Mouse (Mus musculus) MEL (cell line): ENCODE data around the gene Syt16. TPM values are rescaled to one million over a fixed set of nuclear protein-coding genes. Genes with fewer than 3 reads are reported as not detected.

Experiments used
- DNase-seq: peaks from one replicate; pipeline ENCODE4 v3.0.0; 2011; ENCODE audit warnings: low read depth, low spot score
- H3K27ac ChIP-seq: 2 replicates; pipeline ENCODE4 v1.5.1; 2012; ENCODE audit warnings: low read depth, mild to moderate bottlenecking, control low read depth, low read length, moderate library complexity; ENCODE audit not compliant: control insufficient read depth
- H3K27me3 ChIP-seq, 2 experiments: fragments of 150-350 bp in 1 of 2; sonication (generic) in 1 of 2; 2 replicates each; pipeline ENCODE4 v1.6.1; 2012; ENCODE audit warnings: low read length in 2 of 2, mild to moderate bottlenecking in 2 of 2, improper control_type of control experiment in 1 of 2, moderate library complexity in 1 of 2; ENCODE audit not compliant: insufficient read depth in 2 of 2, control insufficient read depth in 1 of 2
- H3K36me3 ChIP-seq, 2 experiments: 2 replicates each; pipeline ENCODE4 v1.6.1; 2012 to 2014; ENCODE audit warnings: low read length in 2 of 2, improper control_type of control experiment in 1 of 2, inconsistent platforms in 1 of 2, mild to moderate bottlenecking in 1 of 2; ENCODE audit not compliant: insufficient read depth in 2 of 2, control insufficient read depth in 1 of 2
- H3K4me1 ChIP-seq, 2 experiments: fragments of 150-350 bp in 1 of 2; sonication (generic) in 1 of 2; 2 replicates each; pipeline ENCODE4 v1.6.1; 2012; ENCODE audit warnings: low read length in 2 of 2, improper control_type of control experiment in 1 of 2, mild to moderate bottlenecking in 1 of 2; ENCODE audit not compliant: insufficient read depth in 2 of 2, control insufficient read depth in 1 of 2
- H3K4me3 ChIP-seq, 2 experiments: fragments of 150-350 bp in 1 of 2; sonication (generic) in 1 of 2; 2 replicates each; pipeline ENCODE4 v1.5.1; 2012; ENCODE audit warnings: low read depth in 2 of 2, low read length in 2 of 2, mild to moderate bottlenecking in 2 of 2, moderate library complexity in 2 of 2, control low read depth in 1 of 2, improper control_type of control experiment in 1 of 2; ENCODE audit not compliant: control insufficient read depth in 1 of 2, insufficient read depth in 1 of 2
- H3K79me2 ChIP-seq: 2 replicates; pipeline ENCODE4 v1.6.1; 2012; ENCODE audit warnings: mild to moderate bottlenecking, low read length, moderate library complexity; ENCODE audit not compliant: control insufficient read depth, poor library complexity, insufficient read depth
- H3K9ac ChIP-seq: 2 replicates; pipeline ENCODE4 v1.6.1; 2012; ENCODE audit warnings: low read depth, mild to moderate bottlenecking, control low read depth, low read length, moderate library complexity; ENCODE audit not compliant: control insufficient read depth, poor library complexity, severe bottlenecking
- H3K9me3 ChIP-seq: fragments of 150-350 bp; sonication (generic); replicated peaks from 2 replicates; pipeline ENCODE4 v1.6.1; 2012; ENCODE audit warnings: mild to moderate bottlenecking, low read length, improper control_type of control experiment, moderate library complexity; ENCODE audit not compliant: insufficient read depth
- CHD1 ChIP-seq: IDR thresholded peaks from 2 replicates; pipeline ENCODE4 v1.6.1; 2012; ENCODE audit warnings: low read depth, mild to moderate bottlenecking, inconsistent platforms, low read length, improper control_type of control experiment
- E2F4 ChIP-seq: IDR thresholded peaks from 2 replicates; pipeline ENCODE4 v1.6.1; 2011; ENCODE audit warnings: low read depth, low read length, improper control_type of control experiment, borderline replicate concordance
- ELF1 ChIP-seq: IDR thresholded peaks from 2 replicates; pipeline ENCODE4 v1.6.1; 2014; ENCODE audit warnings: low read depth, mild to moderate bottlenecking, inconsistent platforms, low read length, improper control_type of control experiment, moderate library complexity
- EP300 ChIP-seq, 2 experiments: IDR thresholded peaks; 2 replicates each; pipeline ENCODE4 v1.6.1; 2011; ENCODE audit warnings: improper control_type of control experiment in 2 of 2, low read length in 2 of 2, low read depth in 1 of 2, mild to moderate bottlenecking in 1 of 2
- ETS1 ChIP-seq: IDR thresholded peaks from 2 replicates; pipeline ENCODE4 v1.6.1; 2012; ENCODE audit warnings: low read depth, mild to moderate bottlenecking, inconsistent platforms, low read length, improper control_type of control experiment, moderate library complexity
- GABPA ChIP-seq: IDR thresholded peaks from 2 replicates; pipeline ENCODE4 v1.6.1; 2012; ENCODE audit warnings: low read depth, mild to moderate bottlenecking, inconsistent platforms, low read length, improper control_type of control experiment, moderate library complexity
- JUND ChIP-seq: IDR thresholded peaks from 2 replicates; pipeline ENCODE4 v1.6.1; 2011; ENCODE audit warnings: low read depth, mild to moderate bottlenecking, improper control_type of control experiment, low read length
- KAT2A ChIP-seq: conservative IDR thresholded peaks from 2 replicates; pipeline ENCODE4 v1.6.1; 2012; ENCODE audit warnings: low read depth, low read length, improper control_type of control experiment, inconsistent platforms
- MAFK ChIP-seq: IDR thresholded peaks from 2 replicates; pipeline ENCODE4 v1.6.1; 2011; ENCODE audit warnings: low read depth, mild to moderate bottlenecking, low read length, improper control_type of control experiment, borderline replicate concordance
- MAX ChIP-seq: IDR thresholded peaks from 2 replicates; pipeline ENCODE4 v1.6.1; 2011; ENCODE audit warnings: low read length, improper control_type of control experiment
- MEF2A ChIP-seq: IDR thresholded peaks from 2 replicates; pipeline ENCODE4 v1.6.1; 2014; ENCODE audit warnings: low read depth, mild to moderate bottlenecking, inconsistent platforms, low read length, improper control_type of control experiment; ENCODE audit not compliant: poor library complexity, insufficient replicate concordance, severe bottlenecking; ENCODE audit errors: extremely low read depth
- MXI1 ChIP-seq: IDR thresholded peaks from 2 replicates; pipeline ENCODE4 v1.6.1; 2011; ENCODE audit warnings: mild to moderate bottlenecking, low read depth, low read length, improper control_type of control experiment
- MYC ChIP-seq: IDR thresholded peaks from 2 replicates; pipeline ENCODE4 v1.6.1; 2011; ENCODE audit warnings: low read depth, mild to moderate bottlenecking, low read length, improper control_type of control experiment, moderate library complexity
- NRF1 ChIP-seq: IDR thresholded peaks from 2 replicates; pipeline ENCODE4 v1.6.1; 2014; ENCODE audit warnings: low read depth, mild to moderate bottlenecking, inconsistent platforms, low read length, improper control_type of control experiment, moderate library complexity; ENCODE audit not compliant: poor library complexity, insufficient read depth, severe bottlenecking
- POLR2AphosphoS5 ChIP-seq: IDR thresholded peaks from 2 replicates; pipeline ENCODE4 v1.6.1; 2012; ENCODE audit warnings: low read depth, borderline replicate concordance, mild to moderate bottlenecking, inconsistent platforms, low read length, moderate library complexity, mixed read lengths
- SIN3A ChIP-seq: IDR thresholded peaks from 2 replicates; pipeline ENCODE4 v1.6.1; 2012; ENCODE audit warnings: low read length, improper control_type of control experiment, inconsistent platforms
- TCF12 ChIP-seq: IDR thresholded peaks from 2 replicates; pipeline ENCODE4 v1.6.1; 2014; ENCODE audit warnings: low read depth, mild to moderate bottlenecking, inconsistent platforms, low read length, improper control_type of control experiment, moderate library complexity
- UBTF ChIP-seq: IDR thresholded peaks from 2 replicates; pipeline ENCODE4 v1.6.1; 2012; ENCODE audit warnings: low read depth, mild to moderate bottlenecking, inconsistent platforms, low read length, improper control_type of control experiment, moderate library complexity, borderline replicate concordance; ENCODE audit not compliant: insufficient read depth
- USF1 ChIP-seq: IDR thresholded peaks from 2 replicates; pipeline ENCODE4 v1.6.1; 2014; ENCODE audit warnings: low read depth, mild to moderate bottlenecking, inconsistent platforms, low read length, improper control_type of control experiment, moderate library complexity
- ZKSCAN1 ChIP-seq: IDR thresholded peaks from 2 replicates; pipeline ENCODE4 v1.6.1; 2012; ENCODE audit warnings: low read depth, mild to moderate bottlenecking, inconsistent platforms, low read length, improper control_type of control experiment, moderate library complexity
- polyA plus RNA-seq, 2 experiments: library from polyadenylated mRNA; stranded (reverse) in 1 of 2; unstranded in 1 of 2; fragments of >175 nt in 1 of 2; fragments of >200 nt in 1 of 2; gene quantifications; 2 replicates each; pipeline versions ENCODE4 v1.2.1 to v1.2.4; 2012; ENCODE audit warnings: low replicate concordance in 2 of 2, low read depth in 1 of 2; ENCODE audit not compliant: insufficient read length in 2 of 2, insufficient read depth in 1 of 2, missing spikeins in 1 of 2
- total RNA-seq: library from RNA; depleted of rRNA; stranded (reverse); fragments of 300-350 nt; gene quantifications from 2 replicates; pipeline ENCODE4 v1.2.3, GENCODE M21; 2012

Syt16 gene
- total and polyA plus RNA-seq, 3 experiments, result 0.07 TPM; not detected in 2

GRCm38 (mm10) chr12:74068912-74069311 is 71.5 kb downstream of the Syt16 start:
- no peaks in the 10 kb centered on the region for H3K79me2 ChIP-seq

GRCm38 (mm10) chr12:74075590-74075989 is 78.1 kb downstream of the Syt16 start:
- Histone ChIP-seq H3K27ac (no peak overlapping the region), H3K36me3 (no peaks in the 10 kb centered on the region), H3K9me3 (no peaks in the 10 kb centered on the region), H3K4me1 (no peaks in the 10 kb centered on the region), H3K9ac (no peak overlapping the region), H3K4me3 (no peak overlapping the region), H3K27me3 (no peaks in the 10 kb centered on the region), H3K79me2 (no peaks in the 10 kb centered on the region)
- no peak for DNase-seq
- no peak for TF ChIP-seq POLR2AphosphoS5

More at GRCm38 (mm10) chr12:74068912-74069311, 71.5 kb downstream of the Syt16 start:
- H3K27me3 ChIP-seq, result no peaks in the 10 kb centered on the region
- TF ChIP-seq ZKSCAN1 (no peak), MEF2A (no peak), ELF1 (no peak), E2F4 (no peak), NRF1 (no peak)
- DNase-seq, result no peak
- no peaks in the 10 kb centered on the region for H3K36me3 ChIP-seq
- H3K9ac ChIP-seq, result no peak overlapping the region
- no peaks in the 10 kb centered on the region for H3K4me1 ChIP-seq
- H3K9me3 ChIP-seq, result no peaks in the 10 kb centered on the region
- H3K27ac ChIP-seq, result no peak overlapping the region
- H3K4me3 ChIP-seq, result no peak overlapping the region

- no peaks in the 10 kb centered on the region for H3K79me2 ChIP-seq
- no peak overlapping the region for H3K27ac ChIP-seq
- no peak overlapping the region for H3K9ac ChIP-seq
- no peak for DNase-seq
- H3K36me3 ChIP-seq, result no peaks in the 10 kb centered on the region
- no peaks in the 10 kb centered on the region for H3K9me3 ChIP-seq
- no peaks in the 10 kb centered on the region for H3K27me3 ChIP-seq
- no peak for TF ChIP-seq CHD1
- no peak for TF ChIP-seq SIN3A
- no peak for TF ChIP-seq GABPA
- no peak for TF ChIP-seq TCF12
- TF ChIP-seq MXI1, result no peak
- TF ChIP-seq MEF2A, result no peak
- TF ChIP-seq EP300 (IDR thresholded peaks at IDR 0.05; ENCODE audit: low read depth in 1 of 2, low read length in 2 of 2), result no peak
- no peak for TF ChIP-seq MAX
- no peak for TF ChIP-seq MYC
- no peak for TF ChIP-seq E2F4
- TF ChIP-seq UBTF, result no peak
- TF ChIP-seq MAFK, result no peak
- no peak for TF ChIP-seq KAT2A
- no peak for TF ChIP-seq USF1
- TF ChIP-seq ZKSCAN1, result no peak
- no peak for TF ChIP-seq POLR2AphosphoS5
- no peak for TF ChIP-seq ETS1
- TF ChIP-seq JUND, result no peak
- H3K4me3 ChIP-seq, result no peak overlapping the region
- no peaks in the 10 kb centered on the region for H3K4me1 ChIP-seq
These were observed 78.6 kb downstream of the Syt16 start for GRCm38 (mm10) chr12:74076091-74076490.
